Mouse (Mus musculus) hindbrain, embryonic 16.5 days (tissue): Measurements from ENCODE around the gene Mapre3. TPM values are rescaled to one million over a fixed set of nuclear protein-coding genes. Genes with fewer than 3 reads are reported as not detected.

Experiments used
- ATAC-seq: fragments of 200-750 bp; cut with Nextera tagmentation; 2 replicates; pipeline ENCODE4 v1.8.0; 2017; ENCODE audit warnings: moderate TSS enrichment, moderate library complexity
- H3K27ac ChIP-seq: fragments of 300-500 bp; sonication (generic); 2 replicates; pipeline ENCODE4 v1.5.1; 2014; ENCODE audit warnings: low read depth, mild to moderate bottlenecking, control low read depth, low read length, moderate library complexity
- H3K27me3 ChIP-seq: fragments of 300-500 bp; sonication (generic); replicated peaks from 2 replicates; pipeline ENCODE4 v1.6.1; 2014; ENCODE audit warnings: low read length; ENCODE audit not compliant: control insufficient read depth, insufficient read depth
- H3K36me3 ChIP-seq: fragments of 300-500 bp; sonication (generic); 2 replicates; pipeline ENCODE4 v1.6.1; 2014; ENCODE audit warnings: mild to moderate bottlenecking, low read length, moderate library complexity, mixed read lengths; ENCODE audit not compliant: control insufficient read depth, insufficient read depth
- H3K4me1 ChIP-seq: fragments of 300-500 bp; sonication (generic); 2 replicates; pipeline ENCODE4 v1.6.1; 2014; ENCODE audit warnings: low read depth, low read length; ENCODE audit not compliant: control insufficient read depth, insufficient read depth
- H3K4me2 ChIP-seq: fragments of 300-500 bp; sonication (generic); 2 replicates; pipeline ENCODE4 v1.6.1; 2014; ENCODE audit warnings: mild to moderate bottlenecking, low read length, control low read depth, moderate library complexity
- H3K4me3 ChIP-seq: fragments of 300-500 bp; sonication (generic); 2 replicates; pipeline ENCODE4 v1.5.1; 2014; ENCODE audit warnings: mild to moderate bottlenecking, low read length, control low read depth, moderate library complexity
- H3K9ac ChIP-seq: fragments of 300-500 bp; sonication (generic); 2 replicates; pipeline ENCODE4 v1.6.1; 2014; ENCODE audit warnings: low read depth, mild to moderate bottlenecking, control low read depth, low read length, moderate library complexity
- H3K9me3 ChIP-seq: fragments of 300-500 bp; sonication (generic); 2 replicates; pipeline ENCODE4 v1.6.1; 2014; ENCODE audit warnings: mild to moderate bottlenecking, low read length, moderate library complexity; ENCODE audit not compliant: control insufficient read depth
- WGBS: fragments of 180-500 bp; shearing (Covaris S2); extraction: QIAGEN DNeasy Blood & Tissue Kit; methylation state at CpG from one replicate; pipeline ENCODE4 v1.1.7; 2014; 5-methylcytosine and 5-hydroxymethylcytosine counted together
- polyA plus RNA-seq: library from polyadenylated mRNA; unstranded; fragments of >200 nt; fragmentation: Nextera tagmentation; extraction: Ambion mirVana; gene quantifications from 2 replicates; pipeline ENCODE4 v1.2.1, GENCODE M21; 2015

Gene Mapre3
- polyA plus RNA-seq, 1 experiment from 2014 or later: 153 TPM

- Histone ChIP-seq H3K27me3 (no peaks in the 10 kb centered on the region), H3K4me3 (no peak overlapping the region), H3K27ac (no peak overlapping the region), H3K36me3 (peaks cover 37% of the 10 kb centered on the region), H3K4me1 (no peaks in the 10 kb centered on the region), H3K9ac (no peak overlapping the region), H3K4me2 (no peak overlapping the region), H3K9me3 (no peaks in the 10 kb centered on the region)
- 96% methylated on average over 5 of the region's 5 CpGs for WGBS
- no peak for ATAC-seq
These were observed 27.1 kb upstream of the Mapre3 start for GRCm38 (mm10) chr5:30787381-30787780.

GRCm38 (mm10) chr5:30790047-30790446 is 24.4 kb upstream of the Mapre3 start:
- H3K36me3 ChIP-seq: peaks cover 40% of the 10 kb centered on the region
- H3K9me3 ChIP-seq: no peaks in the 10 kb centered on the region
- no peaks in the 10 kb centered on the region for H3K27me3 ChIP-seq
- no peak overlapping the region for H3K4me3 ChIP-seq
- no peak overlapping the region for H3K27ac ChIP-seq
- no peak for ATAC-seq
- no peak overlapping the region for H3K9ac ChIP-seq
- H3K4me1 ChIP-seq: no peaks in the 10 kb centered on the region
- 82% methylated on average over 3 of the region's 3 CpGs for WGBS
- no peak overlapping the region for H3K4me2 ChIP-seq

GRCm38 (mm10) chr5:30796125-30796524 is 18.3 kb upstream of the Mapre3 start:
- ATAC-seq: peak; percentile 62
- Histone ChIP-seq H3K4me1 (no peaks in the 10 kb centered on the region), H3K27ac (no peak overlapping the region), H3K4me2 (no peak overlapping the region), H3K36me3 (peaks cover 26% of the 10 kb centered on the region), H3K27me3 (no peaks in the 10 kb centered on the region), H3K9ac (no peak overlapping the region), H3K9me3 (no peaks in the 10 kb centered on the region), H3K4me3 (no peak overlapping the region)
- 13% methylated on average over 12 of the region's 12 CpGs for WGBS

GRCm38 (mm10) chr5:30797482-30797881 is 17.0 kb upstream of the Mapre3 start:
- no peak overlapping the region for H3K9ac ChIP-seq
- no peak overlapping the region for H3K4me2 ChIP-seq
- H3K4me1 ChIP-seq: no peaks in the 10 kb centered on the region
- 59% methylated on average over 7 of the region's 7 CpGs for WGBS
- no peaks in the 10 kb centered on the region for H3K9me3 ChIP-seq
- H3K36me3 ChIP-seq: peaks cover 15% of the 10 kb centered on the region
- H3K27me3 ChIP-seq: no peaks in the 10 kb centered on the region
- H3K27ac ChIP-seq: no peak overlapping the region
- H3K4me3 ChIP-seq: no peak overlapping the region
- 0 out of 2 replicates have a peak, but pooled peaks have one; percentile 21 for ATAC-seq

GRCm38 (mm10) chr5:30797982-30798381 is 16.5 kb upstream of the Mapre3 start:
- peaks cover 15% of the 10 kb centered on the region for H3K36me3 ChIP-seq
- no peaks in the 10 kb centered on the region for H3K27me3 ChIP-seq
- H3K27ac ChIP-seq: no peak overlapping the region
- ATAC-seq: no peak
- H3K9ac ChIP-seq: no peak overlapping the region
- H3K9me3 ChIP-seq: no peaks in the 10 kb centered on the region
- H3K4me1 ChIP-seq: no peaks in the 10 kb centered on the region
- no peak overlapping the region for H3K4me2 ChIP-seq
- 80% methylated on average over 8 of the region's 8 CpGs for WGBS
- H3K4me3 ChIP-seq: no peak overlapping the region

- Histone ChIP-seq H3K36me3 (peaks cover 7% of the 10 kb centered on the region), H3K9me3 (no peaks in the 10 kb centered on the region), H3K4me1 (no peaks in the 10 kb centered on the region), H3K9ac (no peak overlapping the region), H3K27me3 (no peaks in the 10 kb centered on the region), H3K27ac (no peak overlapping the region), H3K4me3 (no peak overlapping the region), H3K4me2 (no peak overlapping the region)
- no peak for ATAC-seq
- WGBS: 88% methylated on average over 6 of the region's 6 CpGs
These were observed 15.5 kb upstream of the Mapre3 start for GRCm38 (mm10) chr5:30798965-30799364.

GRCm38 (mm10) chr5:30802724-30803467 is 11.5 kb upstream of the Mapre3 start:
- no peak for ATAC-seq
- no peak overlapping the region for H3K9ac ChIP-seq
- H3K27me3 ChIP-seq: no peaks in the 10 kb centered on the region
- no peaks in the 10 kb centered on the region for H3K4me1 ChIP-seq
- H3K9me3 ChIP-seq: no peaks in the 10 kb centered on the region
- WGBS: 76% methylated on average over 12 of the region's 12 CpGs
- H3K4me3 ChIP-seq: no peak overlapping the region
- no peaks in the 10 kb centered on the region for H3K36me3 ChIP-seq
- H3K4me2 ChIP-seq: no peak overlapping the region
- H3K27ac ChIP-seq: no peak overlapping the region

GRCm38 (mm10) chr5:30806106-30806505 is 8.3 kb upstream of the Mapre3 start:
- 8% methylated on average over 3 of the region's 3 CpGs for WGBS
- no peaks in the 10 kb centered on the region for H3K9me3 ChIP-seq
- H3K4me2 ChIP-seq: no peak overlapping the region; the same call in 1 of the 2 replicates
- peak; percentile 84 for ATAC-seq
- H3K9ac ChIP-seq: no peak overlapping the region
- H3K27ac ChIP-seq: no peak overlapping the region
- H3K4me1 ChIP-seq: no peaks in the 10 kb centered on the region
- H3K4me3 ChIP-seq: no peak overlapping the region
- no peaks in the 10 kb centered on the region for H3K36me3 ChIP-seq
- no peaks in the 10 kb centered on the region; the same call in 1 of the 2 replicates for H3K27me3 ChIP-seq

GRCm38 (mm10) chr5:30815120-30815465 is 652 bp downstream of the Mapre3 start:
- Histone ChIP-seq H3K4me2 (peak overlapping the region; percentile 90), H3K36me3 (0 out of 2 replicates have a peak, but pooled peaks cover 2% of the 10 kb centered on the region), H3K27ac (peak overlapping the region; percentile 96), H3K27me3 (no peaks in the 10 kb centered on the region; the same call in 1 of the 2 replicates), H3K9me3 (no peaks in the 10 kb centered on the region), H3K4me3 (peak overlapping the region; percentile 96), H3K9ac (peak overlapping the region; percentile 96), H3K4me1 (peaks cover 29% of the 10 kb centered on the region)
- no peak; the same call in 1 of the 2 replicates for ATAC-seq
- WGBS: 5% methylated on average over 7 of the region's 7 CpGs
